Mouse (Mus musculus) testis, adult 2 months (tissue): ENCODE measurements around the gene Olfr1195.
"Not testable (repeated sequence)": the region's sequence is repeated elsewhere in the genome, so short reads cannot be mapped to it uniquely, and the experiment has no call there.

ENCODE experiments used
- CTCF ChIP-seq: fragments of 200-500 bp; IDR thresholded peaks from 2 replicates; pipeline ENCODE4 v1.5.1; 2012; ENCODE audit warnings: low read depth, mild to moderate bottlenecking, inconsistent platforms, low read length, moderate library complexity; ENCODE audit not compliant: control insufficient read depth, insufficient read depth, insufficient replicate concordance
- POLR2A ChIP-seq: fragments of 200-500 bp; IDR thresholded peaks from 2 replicates; pipeline ENCODE4 v1.6.1; 2012; ENCODE audit warnings: low read depth, mild to moderate bottlenecking, inconsistent platforms, low read length, moderate library complexity; ENCODE audit not compliant: control insufficient read depth

DNA sequence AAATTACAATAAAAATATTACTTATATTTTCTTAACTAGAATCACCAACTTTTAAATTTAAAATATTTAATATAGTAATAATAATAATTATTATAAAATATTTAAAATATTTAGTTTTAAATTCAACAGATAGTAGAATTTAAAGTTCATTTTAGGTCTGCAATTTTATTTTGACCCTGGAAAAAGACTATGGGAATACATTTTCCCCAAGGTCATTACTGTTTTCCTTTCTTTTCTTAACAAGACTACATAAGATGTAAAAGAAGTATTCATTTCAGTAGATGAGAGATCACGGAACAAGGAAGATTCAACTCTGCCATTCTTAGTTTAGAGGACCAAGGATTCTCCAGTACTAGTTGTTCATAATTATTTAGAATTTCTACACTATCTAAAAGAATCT is 48.7 kb downstream of the Olfr1195 start, which contains the start of gene Olfr1191-ps1:
- not testable (repeated sequence) for TF ChIP-seq CTCF, POLR2A
